Mouse (Mus musculus) olfactory bulb, adult 2 months (tissue): ENCODE data around the gene Siah3. TPM values are rescaled to one million over a fixed set of nuclear protein-coding genes. Genes with fewer than 3 reads are reported as not detected.

Experiments
- H3K27ac ChIP-seq: fragments of 200-500 bp; 2 replicates; pipeline ENCODE4 v1.5.1; 2012; ENCODE audit warnings: low read depth, low read length; ENCODE audit not compliant: insufficient read depth
- H3K4me1 ChIP-seq: fragments of 200-500 bp; 2 replicates; pipeline ENCODE4 v1.6.1; 2012; ENCODE audit warnings: low read length; ENCODE audit not compliant: control insufficient read depth, insufficient read depth
- H3K4me3 ChIP-seq: fragments of 200-500 bp; 2 replicates; pipeline ENCODE4 v1.5.1; 2012; ENCODE audit warnings: mild to moderate bottlenecking, low read depth, low read length, moderate library complexity; ENCODE audit not compliant: insufficient read depth
- CTCF ChIP-seq: fragments of 200-500 bp; IDR thresholded peaks from 2 replicates; pipeline ENCODE4 v1.5.1; 2012; ENCODE audit warnings: low read depth, mild to moderate bottlenecking, low read length, moderate library complexity; ENCODE audit not compliant: insufficient read depth
- POLR2A ChIP-seq: fragments of 200-500 bp; IDR thresholded peaks from 2 replicates; pipeline ENCODE4 v1.6.1; 2012; ENCODE audit warnings: mild to moderate bottlenecking, low read depth, low read length, moderate library complexity; ENCODE audit not compliant: insufficient read depth
- WGBS: fragments of 180-500 bp; shearing (Covaris S2); methylation state at CpG from one replicate; pipeline ENCODE4 v1.1.7; 2018; 5-methylcytosine and 5-hydroxymethylcytosine counted together
- polyA plus RNA-seq: library from polyadenylated mRNA; stranded (reverse); fragments of >200 nt; gene quantifications from 2 replicates; pipeline ENCODE4 v1.2.4, GENCODE M21; 2012; ENCODE audit warnings: low replicate concordance; ENCODE audit not compliant: missing spikeins, insufficient read depth, insufficient read length

The Siah3 gene
- polyA plus RNA-seq, 1 experiment: not detected

DNA sequence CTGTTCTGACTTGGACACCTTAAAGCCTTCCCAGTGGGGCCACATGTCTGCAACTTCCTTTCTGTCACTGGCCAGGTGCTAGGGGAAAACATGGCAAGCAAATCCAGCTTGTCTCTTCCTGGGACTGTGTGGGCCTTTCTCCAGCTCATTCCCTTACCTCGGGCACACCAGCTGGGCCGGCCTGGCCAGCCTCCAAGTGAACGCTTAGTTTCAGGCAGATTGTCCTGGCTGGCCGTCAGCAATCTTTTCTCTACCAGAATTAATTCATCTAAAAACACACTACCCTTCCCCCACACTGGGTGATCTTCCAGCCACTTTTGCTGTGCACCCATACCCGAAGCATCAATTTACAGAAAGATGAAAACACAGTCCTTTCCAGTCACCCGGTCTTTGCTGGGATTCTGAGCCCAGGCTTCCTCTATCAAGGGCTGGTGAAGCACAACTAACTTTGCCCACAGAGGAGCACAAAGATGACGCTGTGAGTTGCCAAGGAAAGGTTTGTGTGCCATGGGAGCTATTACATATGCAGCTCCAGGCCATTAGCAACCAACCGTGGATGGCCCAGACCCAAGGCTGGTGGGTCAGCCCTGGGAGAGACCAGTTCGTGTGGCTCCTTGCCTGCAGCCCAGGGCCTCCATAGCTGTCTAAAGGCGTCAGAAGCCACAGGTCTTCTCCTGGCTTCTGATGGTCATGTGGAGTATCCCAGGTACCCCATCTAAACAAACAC is 71.8 kb downstream of the Siah3 start:
- no peak overlapping the region for H3K27ac ChIP-seq
- no peak overlapping the region for H3K4me3 ChIP-seq
- WGBS: 50% methylated on average over 10 of the region's 10 CpGs
- H3K4me1 ChIP-seq: peaks cover 11% of the 10 kb centered on the region
- no peak for TF ChIP-seq CTCF

DNA sequence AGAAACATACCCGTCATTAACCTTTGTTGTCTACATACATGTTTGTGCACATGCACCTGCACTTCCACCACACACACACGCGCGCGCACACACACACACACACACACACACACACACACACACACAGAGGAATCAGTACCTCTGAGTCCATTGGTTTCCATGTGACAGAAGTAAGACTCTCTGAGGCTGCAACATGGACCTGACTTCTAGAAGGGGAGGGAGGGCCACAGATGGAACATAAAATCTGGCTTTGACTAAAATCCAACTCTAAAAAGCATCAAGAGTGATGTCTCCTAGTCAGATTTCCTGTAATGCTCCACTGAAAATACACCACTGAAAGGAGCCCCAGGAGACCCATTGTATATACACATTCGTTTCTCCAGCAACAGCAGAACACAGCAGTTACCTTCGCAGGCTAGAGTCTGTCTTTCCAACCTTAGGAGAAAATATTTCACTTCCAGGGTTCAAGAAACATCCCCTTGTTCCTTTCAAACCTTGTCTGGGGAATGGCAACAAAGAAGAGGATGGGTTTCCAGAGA is 75.1 kb downstream of the Siah3 start:
- 87% methylated on average over 7 of the region's 7 CpGs for WGBS
- TF ChIP-seq CTCF (no peak), POLR2A (no peak)
- Histone ChIP-seq H3K27ac (no peak overlapping the region), H3K4me1 (peaks cover 11% of the 10 kb centered on the region), H3K4me3 (no peak overlapping the region)

DNA sequence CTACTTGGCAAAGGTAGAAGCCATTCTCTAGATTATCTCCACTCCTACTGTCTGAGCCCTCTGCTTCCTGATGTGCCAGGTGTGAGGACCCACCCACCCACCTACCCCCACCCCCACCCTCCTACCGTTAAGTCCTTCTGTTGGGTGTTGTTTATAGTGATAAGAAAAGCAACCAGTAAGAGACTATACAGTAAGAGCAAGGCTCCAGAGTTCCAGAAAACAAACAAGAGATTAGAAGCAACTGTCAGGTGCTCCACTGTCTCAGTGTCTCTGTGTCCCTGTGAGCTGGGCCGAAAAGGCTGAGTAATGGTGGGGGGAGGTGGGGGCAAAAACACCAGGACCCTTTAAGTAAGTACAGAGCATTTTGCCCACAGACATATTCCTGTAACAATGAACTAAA is 83.4 kb downstream of the Siah3 start:
- Histone ChIP-seq H3K27ac (no peak overlapping the region), H3K4me3 (no peak overlapping the region), H3K4me1 (0 out of 2 replicates have a peak, but pooled peaks cover 2% of the 10 kb centered on the region)
- no peak for TF ChIP-seq CTCF
- TF ChIP-seq POLR2A: no peak
- WGBS: 57% methylated on average over 2 of the region's 2 CpGs

DNA sequence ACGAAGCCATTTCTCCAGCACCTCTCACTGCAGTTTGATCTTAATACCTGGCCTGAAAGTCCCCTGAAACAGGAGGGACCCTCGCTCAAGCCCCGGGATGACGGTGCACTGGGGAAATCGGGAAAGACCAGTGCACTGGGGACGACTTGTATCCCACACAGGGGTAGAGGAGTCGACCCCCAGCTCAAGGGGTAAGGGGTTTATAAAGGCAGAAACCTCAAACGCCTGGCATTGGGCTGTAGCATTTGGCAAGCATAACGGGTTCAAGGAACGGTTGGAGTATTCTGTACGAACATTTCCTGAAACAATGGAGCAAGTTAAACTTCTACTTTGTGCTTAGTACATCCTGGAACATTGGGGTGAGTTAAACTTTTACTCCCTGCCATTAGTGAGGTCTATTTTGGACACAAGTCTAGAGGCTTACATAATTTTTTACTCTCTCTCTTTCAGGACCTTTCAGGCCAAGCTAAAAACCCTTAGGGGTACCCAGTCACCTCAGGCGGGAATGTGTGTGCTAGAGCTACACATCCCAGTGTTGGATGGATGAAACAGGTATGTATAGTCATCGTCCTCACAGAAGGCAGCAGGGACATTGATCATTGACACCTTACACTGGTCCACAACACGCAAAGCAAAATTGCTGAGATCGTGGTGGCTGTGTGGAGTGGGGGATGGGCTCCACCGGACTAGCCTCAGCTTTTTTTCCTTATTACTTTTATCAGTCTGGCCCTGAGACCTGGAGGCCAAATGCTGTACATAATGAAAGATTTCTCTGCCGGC is 84.6 kb downstream of the Siah3 start:
- TF ChIP-seq POLR2A: no peak
- no peak for TF ChIP-seq CTCF
- Histone ChIP-seq H3K27ac (no peak overlapping the region), H3K4me3 (no peak overlapping the region), H3K4me1 (0 out of 2 replicates have a peak, but pooled peaks cover 2% of the 10 kb centered on the region)
- 75% methylated on average over 17 of the region's 17 CpGs for whole genome bisulfite sequencing

DNA sequence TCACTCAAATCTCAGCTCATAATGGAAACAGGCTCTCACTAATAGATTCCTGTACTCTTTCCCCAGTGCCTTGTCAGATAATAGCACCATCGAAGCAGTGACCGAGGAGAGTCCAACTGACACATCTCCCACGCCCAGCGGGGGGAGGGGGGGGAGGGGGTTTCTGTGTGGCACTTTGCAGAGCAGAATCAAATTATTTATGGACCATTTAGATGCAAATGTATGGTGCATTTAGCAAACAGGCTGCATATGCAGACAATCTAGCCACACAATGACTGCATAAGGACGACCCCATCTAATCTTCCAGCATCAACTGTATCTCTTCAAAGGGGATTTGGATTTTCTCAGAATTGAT is 85.2 kb downstream of the Siah3 start:
- 33% methylated on average over 5 of the region's 5 CpGs for WGBS
- Histone ChIP-seq H3K4me1 (0 out of 2 replicates have a peak, but pooled peaks cover 2% of the 10 kb centered on the region), H3K4me3 (no peak overlapping the region), H3K27ac (no peak overlapping the region)
- no peak for TF ChIP-seq POLR2A
- TF ChIP-seq CTCF: no peak

DNA sequence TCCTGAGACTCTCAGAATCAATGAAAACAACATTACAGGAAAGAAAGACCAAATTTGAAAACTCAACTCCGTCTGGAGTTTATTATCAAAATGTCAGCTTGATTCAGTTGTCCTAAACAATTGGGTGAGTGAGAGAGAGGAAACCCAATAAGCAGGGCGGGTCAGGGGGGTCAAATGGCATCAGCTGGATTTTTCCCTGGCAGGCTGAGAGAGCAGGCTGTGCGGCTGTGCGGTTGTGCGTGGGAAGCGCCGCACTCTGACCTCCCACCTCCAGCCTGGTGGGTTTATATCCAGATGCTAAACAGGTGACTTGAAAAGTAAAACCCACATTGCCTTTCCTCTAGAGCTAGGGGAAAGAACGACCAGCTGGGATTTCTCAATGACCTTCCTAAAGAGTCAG is 85.9 kb downstream of the Siah3 start:
- 0 out of 2 replicates have a peak, but pooled peaks cover 2% of the 10 kb centered on the region for H3K4me1 ChIP-seq
- no peak overlapping the region for H3K4me3 ChIP-seq
- H3K27ac ChIP-seq: no peak overlapping the region
- 79% methylated on average over 8 of the region's 8 CpGs for WGBS
- TF ChIP-seq CTCF (no peak), POLR2A (no peak)

DNA sequence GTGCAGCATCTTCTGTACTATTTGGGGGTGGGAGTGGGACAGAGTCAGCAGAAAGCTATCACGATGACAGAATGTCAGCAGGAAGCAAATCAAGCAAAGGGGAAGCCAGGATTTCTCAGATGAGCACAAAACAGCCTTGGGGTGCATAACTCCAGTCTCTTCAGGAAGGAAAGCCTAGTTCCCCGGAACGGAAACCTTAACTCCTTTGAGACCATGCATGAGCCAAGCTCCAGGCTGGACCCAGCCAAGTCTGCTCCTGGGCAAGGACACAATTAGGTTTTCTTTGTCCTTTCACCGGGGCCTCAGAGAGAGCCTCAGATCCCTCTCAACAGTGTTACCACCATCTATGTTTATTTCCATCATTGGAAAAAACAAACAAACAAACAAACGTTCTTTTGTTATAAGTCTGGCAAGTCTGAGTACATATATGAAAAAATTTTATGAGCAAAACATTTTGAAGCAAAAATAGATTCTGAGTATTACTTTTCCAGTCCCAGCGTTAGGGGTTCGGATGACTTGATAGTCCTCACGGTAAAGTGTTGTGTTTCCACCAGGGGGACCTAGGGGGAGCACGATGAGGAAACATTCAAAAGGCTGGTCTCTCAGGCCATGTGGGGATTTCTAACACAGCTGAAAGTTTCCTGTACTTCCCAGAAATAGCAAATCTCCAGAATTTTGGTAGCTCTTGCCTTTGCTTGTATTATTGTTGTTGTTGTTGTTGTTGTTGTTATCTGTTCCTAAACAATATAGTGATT is 106.0 kb downstream of the Siah3 start:
- 52% methylated on average over 9 of the region's 9 CpGs for WGBS
- no peak for TF ChIP-seq POLR2A
- TF ChIP-seq CTCF: no peak
- no peak overlapping the region for H3K27ac ChIP-seq

DNA sequence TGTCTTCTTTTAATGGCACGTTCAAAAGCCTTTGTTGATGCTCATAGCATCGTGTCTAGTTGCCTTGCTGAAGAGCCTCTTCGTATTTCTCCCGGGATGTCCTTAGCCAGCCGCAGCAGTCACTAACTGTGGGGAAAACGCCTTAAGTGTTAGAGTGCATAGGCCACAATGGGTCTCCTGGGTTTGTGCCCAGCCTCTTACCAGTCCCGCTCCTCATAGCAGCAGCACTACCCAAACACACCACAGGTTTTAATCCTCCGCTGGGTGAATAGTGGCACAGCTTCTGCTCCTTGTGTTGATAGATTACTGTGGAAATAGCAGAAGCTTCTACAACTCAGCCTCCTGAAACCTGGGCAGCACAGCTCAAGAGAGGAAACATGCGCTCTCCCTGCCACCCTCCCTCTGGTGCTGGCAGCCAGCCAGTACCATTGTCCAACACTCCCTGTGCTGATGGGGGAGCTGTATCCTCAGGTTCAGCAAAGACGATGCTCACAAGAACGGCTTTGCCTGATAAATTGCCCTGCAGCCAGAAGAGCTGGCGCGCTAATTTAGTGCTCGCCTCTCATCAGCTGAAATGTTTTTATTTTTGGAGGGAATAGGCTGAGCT is 109.9 kb downstream of the Siah3 start:
- WGBS: 24% methylated on average over 14 of the region's 14 CpGs
- no peak overlapping the region for H3K27ac ChIP-seq
- TF ChIP-seq CTCF (no peak), POLR2A (no peak)
- H3K4me1 ChIP-seq: peaks cover 8% of the 10 kb centered on the region
- no peak overlapping the region for H3K4me3 ChIP-seq

More for the DNA sequence above, 106.0 kb downstream of the Siah3 start:
- Histone ChIP-seq H3K4me3 (no peak overlapping the region), H3K4me1 (peaks cover 8% of the 10 kb centered on the region)
